Mouse (Mus musculus) intestine, embryonic 14.5 days (tissue): Measurements from ENCODE around the gene Aars. TPM values are rescaled to one million over a fixed set of nuclear protein-coding genes. Genes with fewer than 3 reads are reported as not detected.
"Not testable (repeated sequence)": the region's sequence is repeated elsewhere in the genome, so short reads cannot be mapped to it uniquely, and the experiment has no call there.

Source experiments
- ATAC-seq: fragments of 200-750 bp; cut with Nextera tagmentation; replicated peaks from 2 replicates; pipeline ENCODE4 v1.8.0; 2017; ENCODE audit warnings: low read depth, moderate number of reproducible peaks, moderate TSS enrichment, moderate library complexity; ENCODE audit not compliant: low FRiP score, low TSS enrichment
- DNase-seq: peaks from one replicate; pipeline ENCODE4 v3.0.0-alpha.2; 2018; ENCODE audit warnings: low spot score
- H3K27ac ChIP-seq: fragments of 300-500 bp; sonication (generic); 2 replicates; pipeline ENCODE4 v1.5.1; 2014; ENCODE audit warnings: low read depth, mild to moderate bottlenecking, control low read depth
- H3K27me3 ChIP-seq: fragments of 300-500 bp; sonication (generic); replicated peaks from 2 replicates; pipeline ENCODE4 v1.6.1; 2014; ENCODE audit warnings: low read length, control low read depth; ENCODE audit not compliant: control insufficient read depth, insufficient read depth
- H3K36me3 ChIP-seq: fragments of 300-500 bp; sonication (generic); 2 replicates; pipeline ENCODE4 v1.6.1; 2014; ENCODE audit warnings: low read length, control low read depth; ENCODE audit not compliant: control insufficient read depth, insufficient read depth
- H3K4me1 ChIP-seq: fragments of 300-500 bp; sonication (generic); replicated peaks from 2 replicates; pipeline ENCODE4 v1.6.1; 2014; ENCODE audit warnings: low read length, control low read depth, mixed read lengths; ENCODE audit not compliant: control insufficient read depth, insufficient read depth
- H3K4me2 ChIP-seq: fragments of 300-500 bp; sonication (generic); 2 replicates; pipeline ENCODE4 v1.6.1; 2014; ENCODE audit warnings: low read length
- H3K4me3 ChIP-seq: fragments of 300-500 bp; sonication (generic); 2 replicates; pipeline ENCODE4 v1.5.1; 2014; ENCODE audit warnings: low read depth, low read length, control low read depth, mixed read lengths
- H3K9ac ChIP-seq: fragments of 300-500 bp; sonication (generic); 2 replicates; pipeline ENCODE4 v1.6.1; 2014; ENCODE audit warnings: mild to moderate bottlenecking, low read length
- H3K9me3 ChIP-seq: fragments of 300-500 bp; sonication (generic); 2 replicates; pipeline ENCODE4 v1.6.1; 2016; ENCODE audit warnings: low read length, control low read depth; ENCODE audit not compliant: control insufficient read depth
- WGBS: fragments of 180-500 bp; shearing (Covaris S2); extraction: QIAGEN DNeasy Blood & Tissue Kit; methylation state at CpG from one replicate; pipeline ENCODE4 v1.1.7; 2014; 5-methylcytosine and 5-hydroxymethylcytosine counted together
- polyA plus RNA-seq: library from polyadenylated mRNA; unstranded; fragments of >200 nt; fragmentation: Nextera tagmentation; extraction: Ambion mirVana; gene quantifications from 2 replicates; pipeline ENCODE4 v1.2.1, GENCODE M21; 2014

Aars gene
- polyA plus RNA-seq, 1 experiment from 2014 or later = 52.7 TPM

GRCm38 (mm10) chr8:111058946-111059572 lies 26.1 kb downstream of the Aars start:
- H3K4me3 ChIP-seq = no peak overlapping the region
- peaks cover 25% of the 10 kb centered on the region for H3K36me3 ChIP-seq
- H3K4me1 ChIP-seq = peaks cover 23% of the 10 kb centered on the region
- DNase-seq (no peak), ATAC-seq (no peak)
- no peak overlapping the region for H3K9ac ChIP-seq
- no peaks in the 10 kb centered on the region for H3K27me3 ChIP-seq
- no peak overlapping the region for H3K4me2 ChIP-seq
- H3K9me3 ChIP-seq = no peaks in the 10 kb centered on the region
- WGBS = 75% methylated on average over 2 of the region's 2 CpGs
- H3K27ac ChIP-seq = no peak overlapping the region

DNA sequence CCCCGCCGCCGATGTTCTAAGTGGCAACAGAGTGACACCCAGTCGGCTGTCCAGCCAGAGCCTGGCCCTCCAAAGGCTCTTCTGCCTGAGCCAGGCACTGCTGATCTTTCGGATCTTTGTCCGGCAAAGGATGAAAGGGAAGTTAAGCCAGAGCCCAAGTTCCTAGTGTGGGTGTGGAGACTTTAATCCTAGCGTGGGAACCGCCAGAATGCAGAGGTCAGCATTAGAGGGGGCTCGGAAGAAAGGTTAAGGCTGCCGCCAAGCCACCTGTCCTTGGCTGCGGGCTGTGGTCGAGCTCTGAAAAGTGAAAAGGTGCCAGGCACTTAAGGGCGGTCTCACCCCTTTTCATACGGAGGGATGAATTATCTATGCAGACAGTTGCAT lies 28.7 kb downstream of the Aars start:
- H3K4me1 ChIP-seq = peaks cover 23% of the 10 kb centered on the region
- H3K27me3 ChIP-seq = 0 out of 2 replicates have a peak, but pooled peaks cover 3% of the 10 kb centered on the region
- peak overlapping the region; percentile 70 for H3K4me2 ChIP-seq
- DNase-seq (no peak), ATAC-seq (no peak)
- peak overlapping the region; percentile 72 for H3K4me3 ChIP-seq
- under 1% methylated on average over 14 of the region's 14 CpGs for WGBS
- H3K27ac ChIP-seq = no peak overlapping the region
- peaks cover 7% of the 10 kb centered on the region; the same call in 1 of the 2 replicates for H3K36me3 ChIP-seq
- peak overlapping the region; percentile 55 for H3K9ac ChIP-seq
- no peaks in the 10 kb centered on the region for H3K9me3 ChIP-seq

DNA sequence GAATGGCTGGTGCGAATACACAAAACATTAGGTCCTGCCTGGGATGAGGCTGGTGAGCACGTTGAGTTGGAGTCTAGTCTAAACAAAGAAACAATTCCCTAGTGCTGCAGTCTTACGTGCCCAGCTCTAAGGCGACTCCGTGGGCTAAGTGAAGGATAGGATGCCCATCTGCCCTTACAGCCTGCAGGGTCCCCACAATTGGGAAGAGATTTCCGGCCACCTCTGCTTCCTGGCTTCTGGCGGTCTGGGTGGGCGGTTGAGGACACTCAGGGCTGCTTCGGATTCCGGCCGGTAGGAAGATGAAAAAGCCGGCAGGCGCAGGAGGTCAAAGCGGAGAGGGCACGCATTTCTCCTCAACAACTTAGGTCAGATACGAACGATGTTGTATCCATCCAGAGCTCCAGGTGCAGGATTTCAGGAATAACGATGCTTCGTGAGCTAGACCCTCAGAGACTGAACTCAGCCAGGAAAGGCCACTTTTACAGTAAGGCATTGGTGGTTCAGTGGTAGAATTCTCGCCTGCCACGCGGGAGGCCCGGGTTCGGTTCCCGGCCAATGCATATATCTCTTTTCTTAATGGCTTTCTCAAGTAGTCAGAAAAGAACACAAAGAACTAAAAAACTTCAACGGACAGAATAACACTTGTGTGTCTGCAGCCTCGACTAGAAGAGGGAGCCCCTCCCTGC lies 29.3 kb downstream of the Aars start:
- Histone ChIP-seq H3K36me3 (peaks cover 7% of the 10 kb centered on the region; the same call in 1 of the 2 replicates), H3K27ac (peak overlapping the region; percentile 47; the same call in 1 of the 2 replicates), H3K4me2 (peak overlapping the region; percentile 70), H3K9ac (peak overlapping the region; percentile 55), H3K4me1 (peaks cover 18% of the 10 kb centered on the region), H3K27me3 (0 out of 2 replicates have a peak, but pooled peaks cover 3% of the 10 kb centered on the region), H3K4me3 (peak overlapping the region; percentile 72), H3K9me3 (no peaks in the 10 kb centered on the region)
- DNase-seq (peak; percentile 100), ATAC-seq (peak; percentile 91)
- WGBS = 0% methylated on average over 27 of the region's 27 CpGs

- Histone ChIP-seq H3K4me2 (peak overlapping the region; percentile 70), H3K9me3 (no peaks in the 10 kb centered on the region), H3K4me1 (peaks cover 11% of the 10 kb centered on the region), H3K4me3 (peak overlapping the region; percentile 72), H3K36me3 (peaks cover 6% of the 10 kb centered on the region; the same call in 1 of the 2 replicates), H3K27me3 (0 out of 2 replicates have a peak, but pooled peaks cover 3% of the 10 kb centered on the region), H3K27ac (no peak overlapping the region), H3K9ac (no peak overlapping the region)
- 55% methylated on average over 2 of the region's 2 CpGs for WGBS
- ATAC-seq (no peak), DNase-seq (peak; percentile 58)
Measured at GRCm38 (mm10) chr8:111062893-111063292, 29.9 kb downstream of the Aars start.

GRCm38 (mm10) chr8:111066308-111066707 lies 33.4 kb downstream of the Aars start:
- no peak for DNase-seq
- 0 out of 2 replicates have a peak, but pooled peaks cover 3% of the 10 kb centered on the region for H3K27me3 ChIP-seq
- ATAC-seq = no peak
- no peaks in the 10 kb centered on the region for H3K36me3 ChIP-seq
- H3K4me3 ChIP-seq = no peak overlapping the region
- H3K9ac ChIP-seq = no peak overlapping the region
- H3K4me1 ChIP-seq = peaks cover 4% of the 10 kb centered on the region
- 74% methylated on average over 4 of the region's 4 CpGs for WGBS
- H3K9me3 ChIP-seq = no peaks in the 10 kb centered on the region
- H3K27ac ChIP-seq = no peak overlapping the region
- no peak overlapping the region for H3K4me2 ChIP-seq

GRCm38 (mm10) chr8:111067439-111067838 lies 34.5 kb downstream of the Aars start:
- no peak for DNase-seq
- no peaks in the 10 kb centered on the region for H3K36me3 ChIP-seq
- WGBS = 29% methylated on average over 10 of the region's 10 CpGs
- H3K9me3 ChIP-seq = no peaks in the 10 kb centered on the region
- H3K9ac ChIP-seq = no peak overlapping the region
- no peak overlapping the region for H3K4me2 ChIP-seq
- no peak overlapping the region for H3K27ac ChIP-seq
- no peak for ATAC-seq
- peaks cover 2% of the 10 kb centered on the region; the same call in 1 of the 2 replicates for H3K4me1 ChIP-seq
- H3K27me3 ChIP-seq = 0 out of 2 replicates have a peak, but pooled peaks cover 3% of the 10 kb centered on the region
- no peak overlapping the region for H3K4me3 ChIP-seq

DNA sequence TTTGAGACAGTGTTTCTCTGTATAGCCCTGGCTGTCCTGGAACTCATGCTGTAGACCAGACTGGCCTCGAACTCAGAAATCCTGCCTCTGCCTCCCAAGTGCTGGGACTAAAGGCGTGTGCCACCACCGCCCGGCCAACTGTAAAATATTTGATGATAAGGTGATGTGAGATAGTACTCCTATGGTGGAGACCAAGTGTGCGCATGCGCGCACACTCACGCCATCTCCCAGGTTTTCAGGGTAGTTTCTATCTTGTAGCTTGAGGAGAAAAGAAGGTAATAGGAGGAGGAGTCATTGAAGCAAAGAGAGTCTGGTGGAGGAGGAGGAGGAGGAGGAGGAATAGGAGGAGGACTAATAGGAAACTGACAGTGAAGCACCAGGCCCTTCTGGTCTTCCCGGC lies 35.7 kb downstream of the Aars start:
- H3K9me3 ChIP-seq, DNase-seq, H3K4me1 ChIP-seq, ATAC-seq, H3K27me3 ChIP-seq, H3K36me3 ChIP-seq, H3K4me3 ChIP-seq, H3K9ac ChIP-seq, H3K4me2 ChIP-seq, H3K27ac ChIP-seq: not testable (repeated sequence)
- WGBS = 90% methylated on average over 9 of the region's 9 CpGs

- WGBS = 75% methylated on average over 3 of the region's 3 CpGs
- H3K4me2 ChIP-seq = no peak overlapping the region
- no peaks in the 10 kb centered on the region for H3K27me3 ChIP-seq
- ATAC-seq = no peak
- no peaks in the 10 kb centered on the region for H3K36me3 ChIP-seq
- H3K4me3 ChIP-seq = no peak overlapping the region
- no peaks in the 10 kb centered on the region for H3K4me1 ChIP-seq
- H3K27ac ChIP-seq = no peak overlapping the region
- DNase-seq = no peak
- no peak overlapping the region for H3K9ac ChIP-seq
- H3K9me3 ChIP-seq = no peaks in the 10 kb centered on the region
Measured at GRCm38 (mm10) chr8:111075926-111076325, 43.0 kb downstream of the Aars start.
